Mouse (Mus musculus) E14TG2a.4 (cell line): Measurements from ENCODE around the gene Lime1.

Experiments used
- CTCF ChIP-seq: conservative IDR thresholded peaks from 2 replicates; pipeline ENCODE4 v1.5.1; 2014; ENCODE audit warnings: low read length
- POU5F1 ChIP-seq: IDR thresholded peaks from 2 replicates; pipeline ENCODE4 v1.6.1; 2014; ENCODE audit warnings: low read length, borderline replicate concordance

- TF ChIP-seq CTCF = no peak
- TF ChIP-seq POU5F1 = no peak
These were observed at the start of gene Lime1 for GRCm38 (mm10) chr2:181379778-181380177.
